Mouse (Mus musculus): ENCODE results near the gene Thap8. TPM values are rescaled to one million over a fixed set of nuclear protein-coding genes. Genes with fewer than 3 reads are reported as not detected.

The Thap8 gene
- polyA plus RNA-seq, 1 experiment: 1.8 TPM

DNA sequence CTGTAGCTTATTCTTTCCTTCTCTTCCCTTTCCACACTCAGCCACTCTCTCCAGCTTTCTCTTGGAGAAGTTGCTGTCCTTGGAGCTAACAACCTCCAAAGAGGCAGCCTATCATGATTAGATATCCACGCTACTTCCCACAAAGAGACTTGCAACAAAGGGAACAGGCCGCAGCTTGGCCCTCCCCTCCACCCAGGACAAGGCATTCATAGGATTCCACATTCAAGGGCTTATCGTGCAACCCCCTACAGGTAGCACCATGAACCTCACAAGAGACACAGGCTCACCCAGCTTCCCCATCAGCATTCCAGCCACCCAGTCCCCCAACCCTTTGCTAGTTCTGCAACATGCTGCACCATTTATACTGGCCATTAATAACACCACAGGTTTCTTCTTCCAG lies 13.1 kb upstream of the Thap8 start:
- H3K36me3 ChIP-seq (ENCODE audit: control insufficient read depth, insufficient read depth, low read length): peaks cover 15% of the 10 kb centered on the region
- peak overlapping the region; percentile 71 for H3K27ac ChIP-seq (ENCODE audit: control insufficient read depth, insufficient read depth, low read depth, low read length)
- TF ChIP-seq CTCF (IDR thresholded peaks at IDR 0.05; ENCODE audit: control insufficient read depth, insufficient read depth, insufficient replicate concordance, low read depth, low read length): no peak
- TF ChIP-seq POLR2A (IDR thresholded peaks at IDR 0.05; ENCODE audit: control insufficient read depth, low read depth, low read length): no peak

GRCm38 (mm10) chr7:30269641-30270040 lies 10.3 kb upstream of the Thap8 start:
- Histone ChIP-seq H3K4me3 (ENCODE audit: control insufficient read depth, low read depth, low read length) (no peak overlapping the region), H3K27me3 (ENCODE audit: control insufficient read depth, insufficient read depth, low read length) (no peaks in the 10 kb centered on the region), H3K27ac (ENCODE audit: control insufficient read depth, insufficient read depth, low read depth, low read length) (no peak overlapping the region), H3K36me3 (ENCODE audit: control insufficient read depth, insufficient read depth, low read length) (peaks cover 19% of the 10 kb centered on the region), H3K4me1 (ENCODE audit: control insufficient read depth, insufficient read depth, low read length) (peaks cover 5% of the 10 kb centered on the region; the same call in 1 of the 2 replicates)
- TF ChIP-seq CTCF (IDR thresholded peaks at IDR 0.05; ENCODE audit: control insufficient read depth, insufficient read depth, insufficient replicate concordance, low read depth, low read length) (no peak), POLR2A (IDR thresholded peaks at IDR 0.05; ENCODE audit: control insufficient read depth, low read depth, low read length) (no peak)

More for the DNA sequence above, 13.1 kb upstream of the Thap8 start:
- no peaks in the 10 kb centered on the region for H3K27me3 ChIP-seq (ENCODE audit: control insufficient read depth, insufficient read depth, low read length)
- no peaks in the 10 kb centered on the region for H3K4me1 ChIP-seq (ENCODE audit: control insufficient read depth, insufficient read depth, low read length)
- H3K4me3 ChIP-seq (ENCODE audit: control insufficient read depth, low read depth, low read length): no peak overlapping the region

GRCm38 (mm10) chr7:30274383-30274782 lies 5.5 kb upstream of the Thap8 start:
- no peak overlapping the region for H3K4me3 ChIP-seq (ENCODE audit: control insufficient read depth, low read depth, low read length)
- no peak for TF ChIP-seq CTCF (IDR thresholded peaks at IDR 0.05; ENCODE audit: control insufficient read depth, insufficient read depth, insufficient replicate concordance, low read depth, low read length)
- TF ChIP-seq POLR2A (IDR thresholded peaks at IDR 0.05; ENCODE audit: control insufficient read depth, low read depth, low read length): no peak
- no peaks in the 10 kb centered on the region for H3K27me3 ChIP-seq (ENCODE audit: control insufficient read depth, insufficient read depth, low read length)
- peak overlapping the region; percentile 14; the same call in 1 of the 2 replicates for H3K27ac ChIP-seq (ENCODE audit: control insufficient read depth, insufficient read depth, low read depth, low read length)
- H3K36me3 ChIP-seq (ENCODE audit: control insufficient read depth, insufficient read depth, low read length): peaks cover 20% of the 10 kb centered on the region
- H3K4me1 ChIP-seq (ENCODE audit: control insufficient read depth, insufficient read depth, low read length): peaks cover 12% of the 10 kb centered on the region

- Histone ChIP-seq H3K4me3 (ENCODE audit: control insufficient read depth, low read depth, low read length) (peak overlapping the region; percentile 1; the same call in 1 of the 2 replicates), H3K27me3 (ENCODE audit: control insufficient read depth, insufficient read depth, low read length) (no peaks in the 10 kb centered on the region), H3K27ac (ENCODE audit: control insufficient read depth, insufficient read depth, low read depth, low read length) (no peak overlapping the region), H3K36me3 (ENCODE audit: control insufficient read depth, insufficient read depth, low read length) (peaks cover 9% of the 10 kb centered on the region), H3K4me1 (ENCODE audit: control insufficient read depth, insufficient read depth, low read length) (peaks cover 14% of the 10 kb centered on the region)
- no peak for TF ChIP-seq CTCF (IDR thresholded peaks at IDR 0.05; ENCODE audit: control insufficient read depth, insufficient read depth, insufficient replicate concordance, low read depth, low read length)
- TF ChIP-seq POLR2A (IDR thresholded peaks at IDR 0.05; ENCODE audit: control insufficient read depth, low read depth, low read length): no peak
Observed at GRCm38 (mm10) chr7:30278911-30279310, 983 bp upstream of the Thap8 start.

- peaks cover 6% of the 10 kb centered on the region for H3K36me3 ChIP-seq (ENCODE audit: control insufficient read depth, insufficient read depth, low read length)
- H3K27me3 ChIP-seq (ENCODE audit: control insufficient read depth, insufficient read depth, low read length): no peaks in the 10 kb centered on the region
- H3K4me3 ChIP-seq (ENCODE audit: control insufficient read depth, low read depth, low read length): peak overlapping the region; percentile 92
- H3K27ac ChIP-seq (ENCODE audit: control insufficient read depth, insufficient read depth, low read depth, low read length): peak overlapping the region; percentile 96
- H3K4me1 ChIP-seq (ENCODE audit: control insufficient read depth, insufficient read depth, low read length): peaks cover 14% of the 10 kb centered on the region
- TF ChIP-seq POLR2A (IDR thresholded peaks at IDR 0.05; ENCODE audit: control insufficient read depth, low read depth, low read length): no peak
- no peak for TF ChIP-seq CTCF (IDR thresholded peaks at IDR 0.05; ENCODE audit: control insufficient read depth, insufficient read depth, insufficient replicate concordance, low read depth, low read length)
Observed at GRCm38 (mm10) chr7:30279536-30279935, 358 bp upstream of the Thap8 start.

- Histone ChIP-seq H3K4me3 (ENCODE audit: control insufficient read depth, low read depth, low read length) (peak overlapping the region; percentile 92), H3K4me1 (ENCODE audit: control insufficient read depth, insufficient read depth, low read length) (peaks cover 9% of the 10 kb centered on the region), H3K27ac (ENCODE audit: control insufficient read depth, insufficient read depth, low read depth, low read length) (peak overlapping the region; percentile 99), H3K27me3 (ENCODE audit: control insufficient read depth, insufficient read depth, low read length) (no peaks in the 10 kb centered on the region), H3K36me3 (ENCODE audit: control insufficient read depth, insufficient read depth, low read length) (peaks cover 4% of the 10 kb centered on the region)
- TF ChIP-seq POLR2A (IDR thresholded peaks at IDR 0.05; ENCODE audit: control insufficient read depth, low read depth, low read length): no peak
- no peak for TF ChIP-seq CTCF (IDR thresholded peaks at IDR 0.05; ENCODE audit: control insufficient read depth, insufficient read depth, insufficient replicate concordance, low read depth, low read length)
Observed at GRCm38 (mm10) chr7:30280670-30281138, 810 bp downstream of the Thap8 start.

DNA sequence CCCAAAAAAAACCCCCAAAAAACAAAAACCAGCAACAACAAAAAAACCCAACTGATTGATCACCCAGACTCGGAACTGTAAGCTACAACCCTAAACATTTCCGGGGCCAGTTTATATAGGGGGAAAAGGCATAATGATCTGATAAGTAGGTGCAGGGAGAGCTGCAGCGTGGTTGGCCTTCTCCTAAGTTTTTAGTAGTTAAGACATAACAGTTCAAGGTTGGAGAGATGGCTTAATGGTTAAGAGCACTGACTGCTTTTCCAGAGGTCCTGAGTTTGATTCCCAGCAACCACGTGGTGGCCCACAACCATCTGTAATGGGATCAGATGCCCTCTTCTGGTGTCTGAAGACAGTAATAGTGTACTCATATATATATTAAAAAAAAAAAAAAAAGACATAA lies 1.6 kb downstream of the Thap8 start:
- Histone ChIP-seq H3K27ac (ENCODE audit: control insufficient read depth, insufficient read depth, low read depth, low read length) (no peak overlapping the region), H3K4me3 (ENCODE audit: control insufficient read depth, low read depth, low read length) (no peak overlapping the region), H3K36me3 (ENCODE audit: control insufficient read depth, insufficient read depth, low read length) (peaks cover 3% of the 10 kb centered on the region), H3K27me3 (ENCODE audit: control insufficient read depth, insufficient read depth, low read length) (no peaks in the 10 kb centered on the region), H3K4me1 (ENCODE audit: control insufficient read depth, insufficient read depth, low read length) (peaks cover 9% of the 10 kb centered on the region)
- no peak for TF ChIP-seq POLR2A (IDR thresholded peaks at IDR 0.05; ENCODE audit: control insufficient read depth, low read depth, low read length)
- no peak for TF ChIP-seq CTCF (IDR thresholded peaks at IDR 0.05; ENCODE audit: control insufficient read depth, insufficient read depth, insufficient replicate concordance, low read depth, low read length)
